Mouse (Mus musculus) embryonic fibroblast, embryonic 13.5 days (primary cell): ENCODE measurements around the gene Vsir.

Source experiments
- CTCF ChIP-seq: IDR thresholded peaks from 2 replicates; pipeline ENCODE4 v1.5.1; 2011; ENCODE audit warnings: mild to moderate bottlenecking, control low read depth, low read length, moderate library complexity, borderline replicate concordance; ENCODE audit not compliant: insufficient read depth
- POLR2A ChIP-seq: IDR thresholded peaks from 2 replicates; pipeline ENCODE4 v1.6.1; 2011; ENCODE audit warnings: low read depth, mild to moderate bottlenecking, control low read depth, low read length, moderate library complexity

DNA sequence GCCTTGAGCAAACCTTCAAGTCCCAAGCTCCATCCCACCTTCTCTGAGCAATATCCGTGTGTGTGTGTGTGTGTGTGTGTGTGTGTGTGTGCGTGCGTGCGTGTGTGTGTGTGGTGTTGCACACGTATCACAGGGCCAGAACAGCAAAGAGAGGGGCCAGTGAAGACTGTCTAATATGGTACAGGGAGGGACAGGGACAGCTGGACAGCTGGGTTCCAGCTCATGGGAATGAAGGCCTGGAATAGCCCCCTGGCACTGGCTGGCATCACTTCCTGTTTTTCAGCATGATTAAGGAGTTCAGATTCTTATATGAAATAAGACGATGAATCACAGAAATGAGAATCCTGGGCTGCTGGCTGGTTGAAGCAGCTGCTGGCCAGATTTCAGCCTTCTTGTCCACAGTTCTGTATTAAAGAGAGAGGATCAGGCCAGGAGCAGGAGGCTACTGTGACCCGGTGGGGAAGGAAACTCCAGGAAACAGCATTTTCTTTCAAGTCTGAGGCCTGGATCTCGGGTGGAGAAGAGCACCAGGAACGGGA is 32.8 kb downstream of the Vsir start:
- TF ChIP-seq POLR2A (no peak), CTCF (no peak)
